Mouse (Mus musculus): ENCODE measurements around the gene Sptb.

The Sptb gene

GRCm38 (mm10) chr12:76605837-76606236 is 104.5 kb downstream of the Sptb start:
- no peak for DNase-seq (ENCODE audit: low spot score)

- no peak for DNase-seq (ENCODE audit: low spot score)
Measured at GRCm38 (mm10) chr12:76604546-76604945, 105.8 kb downstream of the Sptb start.

- no peak for DNase-seq (ENCODE audit: low spot score)
Measured at GRCm38 (mm10) chr12:76603779-76604178, 106.6 kb downstream of the Sptb start.

GRCm38 (mm10) chr12:76598196-76598928 is 112.0 kb downstream of the Sptb start:
- no peak for DNase-seq (ENCODE audit: low spot score)

GRCm38 (mm10) chr12:76597577-76598100 is 112.7 kb downstream of the Sptb start:
- no peak for DNase-seq (ENCODE audit: low spot score)

GRCm38 (mm10) chr12:76596292-76597023 is 113.9 kb downstream of the Sptb start:
- peak; percentile 77 for DNase-seq (ENCODE audit: low spot score)

GRCm38 (mm10) chr12:76595830-76596229 is 114.5 kb downstream of the Sptb start:
- DNase-seq (ENCODE audit: low spot score) = no peak

GRCm38 (mm10) chr12:76594556-76594955 is 115.8 kb downstream of the Sptb start:
- no peak for DNase-seq (ENCODE audit: low spot score)

GRCm38 (mm10) chr12:76593839-76594322 is 116.5 kb downstream of the Sptb start:
- DNase-seq (ENCODE audit: low spot score) = peak; percentile 59

GRCm38 (mm10) chr12:76593254-76593653 is 117.1 kb downstream of the Sptb start:
- no peak for DNase-seq (ENCODE audit: low spot score)

GRCm38 (mm10) chr12:76592213-76592612 is 118.1 kb downstream of the Sptb start:
- no peak for DNase-seq (ENCODE audit: low spot score)

- DNase-seq (ENCODE audit: low spot score) = no peak
Measured at GRCm38 (mm10) chr12:76591037-76591436, 119.3 kb downstream of the Sptb start.

GRCm38 (mm10) chr12:76589531-76589930 is 120.8 kb downstream of the Sptb start:
- no peak for DNase-seq (ENCODE audit: low spot score)

GRCm38 (mm10) chr12:76587357-76587756 is 123.0 kb downstream of the Sptb start:
- no peak for DNase-seq (ENCODE audit: low spot score)

- DNase-seq (ENCODE audit: low spot score) = no peak
Measured at GRCm38 (mm10) chr12:76585028-76585427, 125.3 kb downstream of the Sptb start.

GRCm38 (mm10) chr12:76583454-76583853 is 126.9 kb downstream of the Sptb start:
- no peak for DNase-seq (ENCODE audit: low spot score)

GRCm38 (mm10) chr12:76582841-76583240 is 127.5 kb downstream of the Sptb start:
- no peak for DNase-seq (ENCODE audit: low spot score)

- no peak for DNase-seq (ENCODE audit: low spot score)
Measured at GRCm38 (mm10) chr12:76582139-76582538, 128.2 kb downstream of the Sptb start.

GRCm38 (mm10) chr12:76579806-76580205 is 130.5 kb downstream of the Sptb start:
- DNase-seq (ENCODE audit: low spot score) = no peak

- DNase-seq (ENCODE audit: low spot score) = no peak
Measured at GRCm38 (mm10) chr12:76578465-76578864, 131.9 kb downstream of the Sptb start.

- no peak for DNase-seq (ENCODE audit: low spot score)
Measured at GRCm38 (mm10) chr12:76577858-76578257, 132.5 kb downstream of the Sptb start.

GRCm38 (mm10) chr12:76576806-76577205 is 133.5 kb downstream of the Sptb start:
- DNase-seq (ENCODE audit: low spot score) = no peak

- DNase-seq (ENCODE audit: low spot score) = no peak
Measured at GRCm38 (mm10) chr12:76576061-76576460, 134.3 kb downstream of the Sptb start.

Data from ovary, postnatal 14 days (tissue).